Mouse (Mus musculus): ENCODE results near the gene B4galt5.
"Not testable (repeated sequence)": the region's sequence is repeated elsewhere in the genome, so short reads cannot be mapped to it uniquely, and the experiment has no call there.

The B4galt5 gene

GRCm38 (mm10) chr2:167348376-167349282, at the start of gene B4galt5:
Gene B4galt5 (minus strand): TSS chr2:167349183.
- DNase-seq (ENCODE audit: low read depth): no peak

GRCm38 (mm10) chr2:167396420-167396819, 47.4 kb upstream of the B4galt5 start:
- not testable (repeated sequence) for DNase-seq (ENCODE audit: low read depth)

- DNase-seq (ENCODE audit: low read depth): no peak
Measured at GRCm38 (mm10) chr2:167394426-167394825, 45.4 kb upstream of the B4galt5 start.

GRCm38 (mm10) chr2:167386998-167387397, 38.0 kb upstream of the B4galt5 start:
- DNase-seq (ENCODE audit: low read depth): no peak

- DNase-seq (ENCODE audit: low read depth): no peak
Measured at GRCm38 (mm10) chr2:167386456-167386855, 37.5 kb upstream of the B4galt5 start.

- DNase-seq (ENCODE audit: low read depth): no peak
Measured at GRCm38 (mm10) chr2:167383666-167384083, 34.7 kb upstream of the B4galt5 start.

- no peak for DNase-seq (ENCODE audit: low read depth)
Measured at GRCm38 (mm10) chr2:167382389-167382788, 33.4 kb upstream of the B4galt5 start.

- no peak for DNase-seq (ENCODE audit: low read depth)
Measured at GRCm38 (mm10) chr2:167381596-167381995, 32.6 kb upstream of the B4galt5 start.

- DNase-seq (ENCODE audit: low read depth): no peak
Measured at GRCm38 (mm10) chr2:167380615-167381285, 31.8 kb upstream of the B4galt5 start.

- no peak for DNase-seq (ENCODE audit: low read depth)
Measured at GRCm38 (mm10) chr2:167378972-167379371, 30.0 kb upstream of the B4galt5 start.

GRCm38 (mm10) chr2:167377697-167378096, 28.7 kb upstream of the B4galt5 start:
- DNase-seq (ENCODE audit: low read depth): no peak

- no peak for DNase-seq (ENCODE audit: low read depth)
Measured at GRCm38 (mm10) chr2:167376160-167376564, 27.2 kb upstream of the B4galt5 start.

GRCm38 (mm10) chr2:167375688-167376087, 26.7 kb upstream of the B4galt5 start:
- DNase-seq (ENCODE audit: low read depth): no peak

- no peak for DNase-seq (ENCODE audit: low read depth)
Measured at GRCm38 (mm10) chr2:167375135-167375534, 26.2 kb upstream of the B4galt5 start.

- DNase-seq (ENCODE audit: low read depth): no peak
Measured at GRCm38 (mm10) chr2:167374191-167374805, 25.3 kb upstream of the B4galt5 start.

GRCm38 (mm10) chr2:167373266-167373665, 24.3 kb upstream of the B4galt5 start:
- no peak for DNase-seq (ENCODE audit: low read depth)

- no peak for DNase-seq (ENCODE audit: low read depth)
Measured at GRCm38 (mm10) chr2:167371506-167371905, 22.5 kb upstream of the B4galt5 start.

GRCm38 (mm10) chr2:167368328-167368727, 19.3 kb upstream of the B4galt5 start:
- no peak for DNase-seq (ENCODE audit: low read depth)

- no peak for DNase-seq (ENCODE audit: low read depth)
Measured at GRCm38 (mm10) chr2:167367777-167368281, 18.8 kb upstream of the B4galt5 start.

- DNase-seq (ENCODE audit: low read depth): no peak
Measured at GRCm38 (mm10) chr2:167367325-167367724, 18.3 kb upstream of the B4galt5 start.

GRCm38 (mm10) chr2:167365063-167365462, 16.1 kb upstream of the B4galt5 start:
- no peak for DNase-seq (ENCODE audit: low read depth)

- DNase-seq (ENCODE audit: low read depth): no peak
Measured at GRCm38 (mm10) chr2:167363272-167364045, 14.5 kb upstream of the B4galt5 start.
